Mouse (Mus musculus) intestine, postnatal 0 days (tissue): ENCODE data around the gene Actr5. TPM values are rescaled to one million over a fixed set of nuclear protein-coding genes. Genes with fewer than 3 reads are reported as not detected.
A peak's percentile ranks its signal among the peaks of the same experiment; 100 is the strongest.

Experiments used
- ATAC-seq: fragments of 200-750 bp; cut with Nextera tagmentation; 2 replicates; pipeline ENCODE4 v1.8.0; 2017; ENCODE audit warnings: mild to moderate bottlenecking, moderate TSS enrichment, moderate library complexity
- H3K27ac ChIP-seq: fragments of 300-500 bp; sonication (generic); 2 replicates; pipeline ENCODE4 v1.5.1; 2014; ENCODE audit warnings: mild to moderate bottlenecking, low read depth, low read length, moderate library complexity
- H3K27me3 ChIP-seq: fragments of 300-500 bp; sonication (generic); replicated peaks from 2 replicates; pipeline ENCODE4 v1.6.1; 2014; ENCODE audit warnings: low read length, mixed read lengths; ENCODE audit not compliant: control insufficient read depth, insufficient read depth
- H3K36me3 ChIP-seq: fragments of 300-500 bp; sonication (generic); 2 replicates; pipeline ENCODE4 v1.6.1; 2014; ENCODE audit warnings: mild to moderate bottlenecking, moderate library complexity; ENCODE audit not compliant: control insufficient read depth, insufficient read depth
- H3K4me1 ChIP-seq: fragments of 300-500 bp; sonication (generic); replicated peaks from 2 replicates; pipeline ENCODE4 v1.6.1; 2014; ENCODE audit warnings: antibody characterized with exemption, low read length, mixed read lengths; ENCODE audit not compliant: control insufficient read depth, insufficient read depth
- H3K4me2 ChIP-seq: fragments of 300-500 bp; sonication (generic); replicated peaks from 2 replicates; pipeline ENCODE4 v1.6.1; 2014; ENCODE audit warnings: low read depth, mild to moderate bottlenecking, moderate library complexity
- H3K4me3 ChIP-seq: fragments of 300-500 bp; sonication (generic); 2 replicates; pipeline ENCODE4 v1.5.1; 2014; ENCODE audit warnings: low read depth, low read length
- H3K9ac ChIP-seq: fragments of 300-500 bp; sonication (generic); 2 replicates; pipeline ENCODE4 v1.6.1; 2014; ENCODE audit warnings: mild to moderate bottlenecking, low read depth, low read length
- H3K9me3 ChIP-seq: fragments of 300-500 bp; sonication (generic); 2 replicates; pipeline ENCODE4 v1.6.1; 2016; ENCODE audit warnings: mixed run types; ENCODE audit not compliant: control insufficient read depth
- CTCF ChIP-seq: sonication (generic); IDR thresholded peaks from 2 replicates; pipeline ENCODE4 v1.5.1; 2016; ENCODE audit warnings: low read depth, mild to moderate bottlenecking, control low read depth, antibody characterized with exemption, moderate library complexity
- WGBS: fragments of 180-500 bp; shearing (Covaris S2); extraction: QIAGEN DNeasy Blood & Tissue Kit; methylation state at CpG from one replicate; pipeline ENCODE4 v1.1.7; 2014; 5-methylcytosine and 5-hydroxymethylcytosine counted together
- polyA plus RNA-seq: library from polyadenylated mRNA; unstranded; fragments of >200 nt; fragmentation: Nextera tagmentation; extraction: Ambion mirVana; gene quantifications from 2 replicates; pipeline ENCODE4 v1.2.1, GENCODE M21; 2015

Actr5 gene
- polyA plus RNA-seq, 1 experiment from 2014 or later = 3.7 TPM

DNA sequence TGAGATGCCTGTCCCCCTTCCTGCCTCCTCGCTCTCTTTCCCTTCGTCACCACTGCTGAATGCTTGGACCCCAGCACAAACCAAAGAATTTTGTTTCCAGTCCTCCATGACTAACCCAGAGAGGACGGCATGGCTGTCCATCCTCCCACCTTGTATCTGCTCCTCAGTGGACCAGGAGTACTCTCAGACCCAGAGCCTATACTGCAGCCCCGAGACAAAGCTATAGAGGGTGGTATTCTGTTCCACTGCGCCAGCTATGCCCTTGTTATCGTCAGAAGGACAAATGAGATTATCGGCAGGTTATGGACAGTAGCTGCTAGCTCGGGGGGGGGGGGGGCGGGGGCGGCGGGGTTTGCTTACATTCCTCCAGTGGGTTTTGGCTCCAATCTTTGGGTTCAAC lies 7.9 kb upstream of the Actr5 start:
- no peaks in the 10 kb centered on the region for H3K9me3 ChIP-seq
- no peak for ATAC-seq
- no peak for TF ChIP-seq CTCF
- H3K4me1 ChIP-seq = no peaks in the 10 kb centered on the region
- H3K27ac ChIP-seq = no peak overlapping the region
- no peak overlapping the region for H3K9ac ChIP-seq
- no peak overlapping the region for H3K4me2 ChIP-seq
- H3K27me3 ChIP-seq = peaks cover 88% of the 10 kb centered on the region
- 8% methylated on average over 11 of the region's 11 CpGs for WGBS
- no peak overlapping the region for H3K4me3 ChIP-seq
- no peaks in the 10 kb centered on the region for H3K36me3 ChIP-seq

DNA sequence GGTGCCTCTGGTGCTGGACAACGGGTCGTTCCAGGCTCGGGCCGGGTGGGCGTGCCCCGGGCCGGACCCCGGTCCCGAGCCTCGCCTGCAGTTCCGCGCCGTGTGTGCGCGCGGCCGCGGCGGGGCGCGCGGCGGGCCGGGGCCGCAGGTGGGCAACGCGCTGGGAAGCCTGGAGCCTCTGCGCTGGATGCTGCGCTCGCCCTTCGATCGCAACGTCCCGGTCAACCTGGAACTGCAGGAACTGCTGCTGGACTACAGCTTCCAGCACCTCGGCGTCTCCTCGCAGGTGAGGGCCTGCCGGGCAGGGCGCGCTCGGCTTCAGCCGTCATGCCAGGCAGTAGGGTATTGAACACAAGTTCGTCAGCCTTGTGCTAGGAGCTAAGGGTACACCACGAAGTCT lies 543 bp downstream of the Actr5 start:
- Histone ChIP-seq H3K27ac (peak overlapping the region; percentile 91), H3K4me1 (no peaks in the 10 kb centered on the region), H3K9ac (peak overlapping the region; percentile 87), H3K9me3 (no peaks in the 10 kb centered on the region), H3K27me3 (0 out of 2 replicates have a peak, but pooled peaks cover 11% of the 10 kb centered on the region), H3K36me3 (peaks cover 13% of the 10 kb centered on the region), H3K4me3 (peak overlapping the region; percentile 99), H3K4me2 (peak overlapping the region; percentile 81)
- no peak; the same call in none of the 2 replicates for ATAC-seq
- under 1% methylated on average over 44 of the region's 44 CpGs for WGBS
- no peak for TF ChIP-seq CTCF

DNA sequence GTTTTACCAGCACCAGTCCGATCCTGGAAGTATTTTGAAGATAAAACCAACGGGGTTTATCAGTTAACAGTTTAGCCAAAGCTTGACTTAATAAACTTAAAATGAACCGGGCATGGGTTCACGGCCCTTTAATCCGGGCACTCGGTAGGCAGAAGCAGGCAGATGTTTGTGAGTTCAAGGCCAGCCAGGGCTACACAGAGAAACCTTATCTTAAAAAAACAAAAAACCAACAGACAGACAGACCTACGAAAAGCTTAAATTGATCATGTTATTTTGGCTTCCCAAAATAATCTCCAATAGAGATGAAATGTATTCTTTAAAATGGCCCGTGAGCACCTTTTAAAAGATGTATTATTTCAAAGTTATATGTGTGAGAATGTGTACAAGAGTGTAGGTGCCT lies 1.0 kb downstream of the Actr5 start:
- H3K4me1 ChIP-seq = no peaks in the 10 kb centered on the region
- TF ChIP-seq CTCF = no peak
- 0 out of 2 replicates have a peak overlapping the region, but pooled peaks have one; percentile 91 for H3K27ac ChIP-seq
- H3K4me2 ChIP-seq = peak overlapping the region; percentile 81
- no peaks in the 10 kb centered on the region for H3K9me3 ChIP-seq
- 0 out of 2 replicates have a peak, but pooled peaks cover 11% of the 10 kb centered on the region for H3K27me3 ChIP-seq
- H3K9ac ChIP-seq = peak overlapping the region; percentile 87
- ATAC-seq = no peak
- peak overlapping the region; percentile 99 for H3K4me3 ChIP-seq
- WGBS = 26% methylated on average over 8 of the region's 8 CpGs
- H3K36me3 ChIP-seq = peaks cover 18% of the 10 kb centered on the region

DNA sequence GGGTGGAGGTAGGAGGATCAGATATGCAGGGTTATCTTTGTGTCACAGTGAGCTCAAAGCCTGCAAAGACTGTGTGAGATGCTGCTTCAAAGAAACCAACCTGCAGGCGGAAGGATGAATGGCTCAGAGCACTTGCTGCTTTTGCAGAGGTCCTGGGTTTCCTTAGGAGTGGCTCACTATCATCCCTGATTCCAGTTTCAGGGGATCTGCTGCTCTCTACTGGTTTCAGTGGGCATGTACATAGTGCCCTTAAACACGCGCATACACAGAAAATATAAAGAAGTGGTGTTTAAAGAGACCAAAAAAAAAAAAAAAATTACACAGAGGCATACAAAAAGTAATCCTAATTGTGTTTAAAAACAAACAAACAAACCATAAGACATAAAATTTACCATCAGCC lies 4.2 kb downstream of the Actr5 start:
- Histone ChIP-seq H3K4me1 (no peaks in the 10 kb centered on the region), H3K27ac (no peak overlapping the region), H3K27me3 (no peaks in the 10 kb centered on the region), H3K9ac (no peak overlapping the region), H3K36me3 (peaks cover 48% of the 10 kb centered on the region), H3K4me3 (no peak overlapping the region), H3K4me2 (no peak overlapping the region), H3K9me3 (no peaks in the 10 kb centered on the region)
- ATAC-seq = no peak
- TF ChIP-seq CTCF = peak; percentile 63
- 74% methylated on average over 3 of the region's 3 CpGs for WGBS

DNA sequence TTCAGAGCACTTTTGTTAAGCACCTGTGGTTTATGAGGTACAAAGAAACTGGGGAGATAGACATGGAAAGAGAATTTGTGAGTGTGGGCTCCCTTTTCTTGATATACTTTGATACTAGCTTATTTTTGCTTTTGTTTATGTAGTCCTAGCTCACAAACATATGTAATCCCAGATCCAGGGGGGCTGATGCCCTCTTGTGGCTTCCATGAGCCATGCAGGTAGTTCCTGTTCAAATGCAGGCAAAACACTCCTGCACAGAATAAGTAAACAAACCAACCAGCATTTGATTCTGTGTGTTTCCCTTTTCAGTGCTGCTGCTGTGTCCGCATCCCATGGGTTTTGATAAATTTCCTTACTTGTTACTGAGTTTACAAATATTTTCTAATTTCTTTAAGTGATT lies 4.7 kb downstream of the Actr5 start:
- peak; percentile 76 for TF ChIP-seq CTCF
- Histone ChIP-seq H3K27me3 (no peaks in the 10 kb centered on the region), H3K27ac (no peak overlapping the region), H3K9me3 (no peaks in the 10 kb centered on the region), H3K4me3 (no peak overlapping the region), H3K9ac (no peak overlapping the region), H3K36me3 (peaks cover 51% of the 10 kb centered on the region), H3K4me1 (no peaks in the 10 kb centered on the region), H3K4me2 (no peak overlapping the region)
- no peak for ATAC-seq
- 60% methylated on average over 1 of the region's 1 CpGs for WGBS

DNA sequence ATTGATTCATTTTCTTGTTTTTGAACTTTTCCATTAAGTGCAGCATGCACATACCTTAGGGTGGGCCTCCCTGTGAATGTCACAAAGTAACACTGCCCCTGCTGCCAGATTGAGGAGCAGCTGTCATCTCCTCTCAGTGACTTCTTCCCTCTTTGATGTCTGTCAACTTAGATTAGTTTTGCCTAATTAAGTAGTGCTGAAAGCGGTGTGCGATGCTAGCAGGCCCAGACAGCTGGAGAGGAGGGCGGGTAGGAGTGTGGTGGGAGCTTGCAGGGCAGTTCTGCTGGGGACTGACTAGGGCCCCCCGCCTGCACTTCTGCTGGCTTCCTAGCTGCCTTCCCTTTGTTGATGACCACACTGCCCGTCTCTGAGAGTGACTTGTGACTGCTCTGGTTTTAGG lies 7.2 kb downstream of the Actr5 start:
- no peaks in the 10 kb centered on the region for H3K9me3 ChIP-seq
- 84% methylated on average over 5 of the region's 5 CpGs for WGBS

DNA sequence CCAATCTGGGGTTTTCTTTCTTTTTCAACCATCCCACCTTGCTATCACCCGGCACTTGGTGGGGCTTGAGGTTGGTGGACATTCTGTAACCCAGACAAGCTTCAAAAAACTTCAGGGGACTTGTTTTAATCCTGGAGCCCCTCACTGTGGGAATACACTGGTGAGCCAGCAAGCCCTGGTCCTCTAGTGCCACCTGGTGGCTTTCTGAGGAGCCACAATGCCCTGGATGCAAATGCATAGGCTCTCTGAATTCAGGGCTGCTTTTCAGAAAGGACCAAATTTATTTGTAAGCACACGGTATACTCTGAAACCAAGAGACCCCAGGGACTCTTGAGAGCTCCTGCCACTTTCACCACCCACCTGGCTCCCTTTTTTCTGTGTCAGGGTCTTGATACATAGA lies 17.2 kb downstream of the Actr5 start:
- WGBS = 17% methylated on average over 2 of the region's 2 CpGs
- Histone ChIP-seq H3K27me3 (no peaks in the 10 kb centered on the region), H3K4me1 (no peaks in the 10 kb centered on the region), H3K9me3 (no peaks in the 10 kb centered on the region), H3K4me2 (no peak overlapping the region), H3K9ac (no peak overlapping the region), H3K36me3 (peaks cover 33% of the 10 kb centered on the region), H3K4me3 (no peak overlapping the region), H3K27ac (no peak overlapping the region)
- TF ChIP-seq CTCF = peak; percentile 90
- ATAC-seq = no peak

More for the DNA sequence above, 7.2 kb downstream of the Actr5 start:
- no peak overlapping the region for H3K9ac ChIP-seq
- no peak overlapping the region for H3K4me2 ChIP-seq
- no peak for TF ChIP-seq CTCF
- no peaks in the 10 kb centered on the region for H3K4me1 ChIP-seq
- no peaks in the 10 kb centered on the region for H3K27me3 ChIP-seq
- H3K27ac ChIP-seq = no peak overlapping the region
- no peak overlapping the region for H3K4me3 ChIP-seq
- H3K36me3 ChIP-seq = peaks cover 75% of the 10 kb centered on the region
- ATAC-seq = no peak
